Comparison of ENCODE assay signal across 10 mouse cellular contexts in genomic region chr11:69665457-69665960, GRCm38 (mm10). TPM values are rescaled to one million over a fixed set of nuclear protein-coding genes. Genes with fewer than 3 reads are reported as not detected.
DNase-seq lines count a peak whose midpoint lies in the region; ATAC-seq and TF ChIP-seq lines count a peak whose summit lies in the region.
"Had no signal": no experiment of that assay in that cellular context is flagged by ENCODE, and none has a peak within 500 bp of the region (broad histone marks: within the 10 kb centered on the region; RNA-seq: fewer than 3 reads in every experiment).

No protein-coding gene starts in this region.

- WGBS in heart, embryonic 10.5 days = 80% methylated on average over 9 of the region's 9 CpGs
- 80% methylated on average over 9 of the region's 9 CpGs for WGBS in heart, embryonic 11.5 days (ENCODE audit: insufficient replicate concordance)
- WGBS in thymus, adult 2 months = 86% methylated on average over 9 of the region's 9 CpGs

- no peak for DNase-seq in heart, embryonic 10.5 days (ENCODE audit: low spot score)
- DNase-seq in lung, postnatal 4 days = peak; percentile 16 to 26
- DNase-seq in lung, postnatal 14 days = no peak
- peak; percentile 29 for DNase-seq in induced T-regulatory cell, adult 2 months (ENCODE audit: low read depth)
- no peak for DNase-seq in thymus, adult 2 months
- no peak for DNase-seq in left cerebral cortex, postnatal 25 days (ENCODE audit: low spot score in 2 of 2)

- peaks cover 35% of the 10 kb centered on the region for H3K79me2 ChIP-seq in myocyte (ENCODE audit: control insufficient read depth, insufficient read depth)

- H3K36me3 ChIP-seq in heart, embryonic 10.5 days = peaks cover 68% of the 10 kb centered on the region
- H3K36me3 ChIP-seq in heart, embryonic 11.5 days (ENCODE audit: control insufficient read depth, insufficient read depth, low read length) = peaks cover 37% of the 10 kb centered on the region
- H3K36me3 ChIP-seq in myocyte (ENCODE audit: control insufficient read depth, insufficient read depth) = peaks cover 48% of the 10 kb centered on the region
- peaks cover 41% of the 10 kb centered on the region for H3K36me3 ChIP-seq in thymus, adult 2 months (ENCODE audit: control insufficient read depth, insufficient read depth, low read length)

- TF ChIP-seq CTCF in thymus, adult 2 months (IDR thresholded peaks at IDR 0.05; ENCODE audit: borderline replicate concordance, control insufficient read depth, extremely low read depth, insufficient read depth, low read length, poor library complexity) = no peak

- H3ac ChIP-seq in myocyte (ENCODE audit: control insufficient read depth, insufficient read length) = no peak overlapping the region

- TF ChIP-seq POLR2A in myocyte (IDR thresholded peaks at IDR 0.05; ENCODE audit: insufficient read length, low read depth) = peak; percentile 58
- TF ChIP-seq POLR2A in thymus, adult 2 months (IDR thresholded peaks at IDR 0.05; ENCODE audit: control insufficient read depth, extremely low read depth, insufficient read depth, low read length, poor library complexity) = no peak

- 0 out of 2 replicates have a peak overlapping the region, but pooled peaks have one; percentile 16 for H3K27ac ChIP-seq in heart, embryonic 10.5 days
- no peak overlapping the region for H3K27ac ChIP-seq in heart, embryonic 11.5 days (ENCODE audit: low read depth, low read length)
- H3K27ac ChIP-seq in thymus, adult 2 months (ENCODE audit: control insufficient read depth, insufficient read depth, low read length) = no peak overlapping the region

- no peak overlapping the region for H3K4me2 ChIP-seq in heart, embryonic 11.5 days
- no peak overlapping the region for H3K4me2 ChIP-seq in myocyte (ENCODE audit: low read depth)

- no peak overlapping the region for H3K4me3 ChIP-seq in heart, embryonic 10.5 days
- H3K4me3 ChIP-seq in heart, embryonic 11.5 days (ENCODE audit: low read depth, low read length) = no peak overlapping the region
- H3K4me3 ChIP-seq in myocyte = no peak overlapping the region
- H3K4me3 ChIP-seq in thymus, adult 2 months (ENCODE audit: control insufficient read depth, insufficient read depth, low read length) = no peak overlapping the region

- H3K9ac ChIP-seq in heart, embryonic 11.5 days (ENCODE audit: low read depth, low read length) = no peak overlapping the region

- intact Hi-C loops in left cerebral cortex, postnatal 25 days (cut with DNase I) = no loop called here

- no peaks in the 10 kb centered on the region for H3K27me3 ChIP-seq in heart, embryonic 10.5 days (ENCODE audit: insufficient read depth, poor library complexity, severe bottlenecking)
- H3K27me3 ChIP-seq in heart, embryonic 11.5 days (ENCODE audit: control insufficient read depth, insufficient read depth, low read length) = no peaks in the 10 kb centered on the region
- H3K27me3 ChIP-seq in myocyte (ENCODE audit: control insufficient read depth, insufficient read depth, insufficient read length) = no peaks in the 10 kb centered on the region
- H3K27me3 ChIP-seq in thymus, adult 2 months (ENCODE audit: control insufficient read depth, insufficient read depth, low read length) = no peaks in the 10 kb centered on the region

- ATAC-seq in heart, embryonic 11.5 days (replicated peaks; ENCODE audit: insufficient number of reproducible peaks, low FRiP score, low TSS enrichment) = no peak

- peaks cover 31% of the 10 kb centered on the region for H3K4me1 ChIP-seq in heart, embryonic 10.5 days
- H3K4me1 ChIP-seq in heart, embryonic 11.5 days (ENCODE audit: control insufficient read depth, insufficient read depth, low read length) = peaks cover 27% of the 10 kb centered on the region
- H3K4me1 ChIP-seq in thymus, adult 2 months (replicated peaks; ENCODE audit: control insufficient read depth, insufficient read depth, low read length) = peaks cover 17% of the 10 kb centered on the region

- no peaks in the 10 kb centered on the region for H3K9me3 ChIP-seq in heart, embryonic 10.5 days
- H3K9me3 ChIP-seq in heart, embryonic 11.5 days (replicated peaks; ENCODE audit: control insufficient read depth, low read length) = no peaks in the 10 kb centered on the region

TF ChIP-seq in myocyte, 11 proteins besides CTCF, POLR2A, EP300 and RAD21:
- TF ChIP-seq POLR2AphosphoS2 (IDR thresholded peaks at IDR 0.05; ENCODE audit: insufficient read length, low read depth) (peak; percentile 99), MYOG (IDR thresholded peaks at IDR 0.05; ENCODE audit: control insufficient read depth in 1 of 3, insufficient read depth in 1 of 3, insufficient read length in 2 of 3, low read depth in 2 of 3) (no peak), USF1 (IDR thresholded peaks at IDR 0.05; ENCODE audit: low read depth) (no peak)

RNA-seq across cellular contexts. Expression of gene Cd68, which starts 0.4 kb away (rescaled TPM):
- 2.0 and 4.4 TPM in 2 replicates for polyA plus RNA-seq in heart, embryonic 10.5 days (2016; fragmentation: Nextera tagmentation; extraction: Ambion mirVana)
- 4.2 and 4.7 TPM in 2 replicates for polyA plus RNA-seq in heart, embryonic 11.5 days (2014; fragmentation: Nextera tagmentation; extraction: Ambion mirVana)
- polyA plus RNA-seq in myocyte (2012; fragmentation: generic; extraction: Trizol) = 0.96 TPM
- polyA plus RNA-seq in thymus, adult 2 months (2012; rRNA removed) = 101 and 117 TPM in 2 replicates
- total RNA-seq in left cerebral cortex, postnatal 25 days (2021) = 10 to 100 TPM; 17.5 to 19.6 TPM

RNA-seq across cellular contexts. Expression of gene Mpdu1, which starts 3.1 kb away (rescaled TPM):
- 62.1 and 63.7 TPM in 2 replicates for polyA plus RNA-seq in heart, embryonic 10.5 days (2016; fragmentation: Nextera tagmentation; extraction: Ambion mirVana)
- 16.5 and 35.1 TPM in 2 replicates for polyA plus RNA-seq in heart, embryonic 11.5 days (2014; fragmentation: Nextera tagmentation; extraction: Ambion mirVana)
- polyA plus RNA-seq in myocyte (2012; fragmentation: generic; extraction: Trizol) = 39.1 TPM
- polyA plus RNA-seq in thymus, adult 2 months (2012; rRNA removed) = 174 and 178 TPM in 2 replicates
- 10 to 100 TPM; 59.1 to 59.7 TPM for total RNA-seq in left cerebral cortex, postnatal 25 days (2021)

RNA-seq across cellular contexts. Expression of gene Eif4a1, which starts 6.7 kb away (rescaled TPM):
- 481 and 586 TPM in 2 replicates for polyA plus RNA-seq in heart, embryonic 10.5 days (2016; fragmentation: Nextera tagmentation; extraction: Ambion mirVana)
- polyA plus RNA-seq in heart, embryonic 11.5 days (2014; fragmentation: Nextera tagmentation; extraction: Ambion mirVana) = 530 and 592 TPM in 2 replicates
- polyA plus RNA-seq in myocyte (2012; fragmentation: generic; extraction: Trizol) = 553 TPM
- polyA plus RNA-seq in thymus, adult 2 months (2012; rRNA removed) = 669 and 722 TPM in 2 replicates
- 100 to 1,000 TPM; 323 to 328 TPM for total RNA-seq in left cerebral cortex, postnatal 25 days (2021)

RNA-seq across cellular contexts. Expression of gene Sox15, which starts 10.4 kb away (rescaled TPM):
- 0.15 TPM in 1 of 2 replicates, not detected in the other for polyA plus RNA-seq in heart, embryonic 10.5 days (2016; fragmentation: Nextera tagmentation; extraction: Ambion mirVana)
- not detected in 2 replicates for polyA plus RNA-seq in heart, embryonic 11.5 days (2014; fragmentation: Nextera tagmentation; extraction: Ambion mirVana)
- 0.07 TPM for polyA plus RNA-seq in myocyte (2012; fragmentation: generic; extraction: Trizol)
- 0.24 and 0.52 TPM in 2 replicates for polyA plus RNA-seq in thymus, adult 2 months (2012; rRNA removed)
- not detected for total RNA-seq in left cerebral cortex, postnatal 25 days (2021)
- total RNA-seq: adrenal gland, postnatal 14 days had no signal
- polyA plus RNA-seq: embryonic facial prominence, embryonic 11.5 days had no signal

RNA-seq across cellular contexts. Expression of gene Senp3, which starts 16.4 kb away (rescaled TPM):
- polyA plus RNA-seq in heart, embryonic 10.5 days (2016; fragmentation: Nextera tagmentation; extraction: Ambion mirVana) = 95.3 and 108 TPM in 2 replicates
- polyA plus RNA-seq in heart, embryonic 11.5 days (2014; fragmentation: Nextera tagmentation; extraction: Ambion mirVana) = 70.2 and 81.4 TPM in 2 replicates
- polyA plus RNA-seq in myocyte (2012; fragmentation: generic; extraction: Trizol) = 70.5 TPM
- 83.3 and 89.1 TPM in 2 replicates for polyA plus RNA-seq in thymus, adult 2 months (2012; rRNA removed)
- 10 to 100 TPM; 94.3 to 97.5 TPM for total RNA-seq in left cerebral cortex, postnatal 25 days (2021)

Comparison
In these comparisons a context has a peak if more than half of its experiments do, and no peak if none do; other contexts are left out.
1. DNase-seq: peak in lung, postnatal 4 days (2 of 2) and induced T-regulatory cell, adult 2 months (single experiment); none in heart, embryonic 10.5 days (single experiment), lung, postnatal 14 days (single experiment), thymus, adult 2 months (single experiment) and left cerebral cortex, postnatal 25 days (0 of 2).
2. RNA of gene Cd68, which starts 0.4 kb away (polyA plus RNA-seq): 101 to 117 TPM in thymus, adult 2 months; 4.2 to 4.7 TPM in heart, embryonic 11.5 days, 2.0 to 4.4 TPM in heart, embryonic 10.5 days and 0.96 TPM in myocyte (single experiment); every median in the first group is over 10 times any median in the second.